Mouse (Mus musculus): ENCODE data around the gene Abca3. TPM values are rescaled to one million over a fixed set of nuclear protein-coding genes. Genes with fewer than 3 reads are reported as not detected.

Gene Abca3
- polyA plus RNA-seq (2012; rRNA removed): 39.4 and 51.7 TPM in 2 replicates

GRCm38 (mm10) chr17:24351760-24352357 lies at the start of gene Abca3:
Gene Abca3, plus strand, starts transcription at chr17:24351950.
- peak; percentile 99 for DNase-seq (ENCODE audit: low read depth)
- TF ChIP-seq POLR2A (IDR thresholded peaks at IDR 0.05; ENCODE audit: borderline replicate concordance, extremely low read depth, insufficient read depth, insufficient read length, poor library complexity, severe bottlenecking): peak; percentile 56; the same call in 1 of the 2 replicates
- peak; percentile 96 for TF ChIP-seq CTCF (IDR thresholded peaks at IDR 0.05; ENCODE audit: borderline replicate concordance, extremely low read depth, insufficient read depth, insufficient read length)

- TF ChIP-seq POLR2A (IDR thresholded peaks at IDR 0.05; ENCODE audit: borderline replicate concordance, extremely low read depth, insufficient read depth, insufficient read length, poor library complexity, severe bottlenecking): no peak
- peak; percentile 35; the same call in 1 of the 2 replicates for TF ChIP-seq CTCF (IDR thresholded peaks at IDR 0.05; ENCODE audit: borderline replicate concordance, extremely low read depth, insufficient read depth, insufficient read length)
- peak; percentile 30 for DNase-seq (ENCODE audit: low read depth)
These were observed 44.2 kb upstream of the Abca3 start for GRCm38 (mm10) chr17:24307500-24307899.

GRCm38 (mm10) chr17:24320826-24321225 lies 30.9 kb upstream of the Abca3 start:
- DNase-seq (ENCODE audit: low read depth): peak; percentile 1

GRCm38 (mm10) chr17:24325051-24325450 lies 26.7 kb upstream of the Abca3 start:
- DNase-seq (ENCODE audit: low read depth): no peak
- TF ChIP-seq POLR2A (IDR thresholded peaks at IDR 0.05; ENCODE audit: borderline replicate concordance, extremely low read depth, insufficient read depth, insufficient read length, poor library complexity, severe bottlenecking): no peak
- TF ChIP-seq CTCF (IDR thresholded peaks at IDR 0.05; ENCODE audit: borderline replicate concordance, extremely low read depth, insufficient read depth, insufficient read length): no peak

More at GRCm38 (mm10) chr17:24320826-24321225, 30.9 kb upstream of the Abca3 start:
- no peak for TF ChIP-seq CTCF (IDR thresholded peaks at IDR 0.05; ENCODE audit: borderline replicate concordance, extremely low read depth, insufficient read depth, insufficient read length)
- no peak for TF ChIP-seq POLR2A (IDR thresholded peaks at IDR 0.05; ENCODE audit: borderline replicate concordance, extremely low read depth, insufficient read depth, insufficient read length, poor library complexity, severe bottlenecking)

- DNase-seq (ENCODE audit: low read depth): no peak
- TF ChIP-seq CTCF (IDR thresholded peaks at IDR 0.05; ENCODE audit: borderline replicate concordance, extremely low read depth, insufficient read depth, insufficient read length) (no peak), POLR2A (IDR thresholded peaks at IDR 0.05; ENCODE audit: borderline replicate concordance, extremely low read depth, insufficient read depth, insufficient read length, poor library complexity, severe bottlenecking) (no peak)
These were observed 24.1 kb upstream of the Abca3 start for GRCm38 (mm10) chr17:24327656-24328055.

GRCm38 (mm10) chr17:24344672-24345071 lies 7.1 kb upstream of the Abca3 start:
- TF ChIP-seq POLR2A (IDR thresholded peaks at IDR 0.05; ENCODE audit: borderline replicate concordance, extremely low read depth, insufficient read depth, insufficient read length, poor library complexity, severe bottlenecking) (no peak), CTCF (IDR thresholded peaks at IDR 0.05; ENCODE audit: borderline replicate concordance, extremely low read depth, insufficient read depth, insufficient read length) (no peak)
- DNase-seq (ENCODE audit: low read depth): no peak

- DNase-seq (ENCODE audit: low read depth): no peak
- TF ChIP-seq POLR2A (IDR thresholded peaks at IDR 0.05; ENCODE audit: borderline replicate concordance, extremely low read depth, insufficient read depth, insufficient read length, poor library complexity, severe bottlenecking): no peak
- no peak for TF ChIP-seq CTCF (IDR thresholded peaks at IDR 0.05; ENCODE audit: borderline replicate concordance, extremely low read depth, insufficient read depth, insufficient read length)
These were observed 4.9 kb upstream of the Abca3 start for GRCm38 (mm10) chr17:24346831-24347230.

GRCm38 (mm10) chr17:24349176-24349575 lies 2.6 kb upstream of the Abca3 start:
- TF ChIP-seq POLR2A (IDR thresholded peaks at IDR 0.05; ENCODE audit: borderline replicate concordance, extremely low read depth, insufficient read depth, insufficient read length, poor library complexity, severe bottlenecking) (no peak), CTCF (IDR thresholded peaks at IDR 0.05; ENCODE audit: borderline replicate concordance, extremely low read depth, insufficient read depth, insufficient read length) (no peak)
- DNase-seq (ENCODE audit: low read depth): peak; percentile 17

GRCm38 (mm10) chr17:24350926-24351759 lies 607 bp upstream of the Abca3 start, which contains the start of gene Abca17:
Gene Abca17, minus strand, starts transcription at chr17:24351068.
- DNase-seq (ENCODE audit: low read depth): no peak
- no peak for TF ChIP-seq CTCF (IDR thresholded peaks at IDR 0.05; ENCODE audit: borderline replicate concordance, extremely low read depth, insufficient read depth, insufficient read length)

- no peak for TF ChIP-seq CTCF (IDR thresholded peaks at IDR 0.05; ENCODE audit: borderline replicate concordance, extremely low read depth, insufficient read depth, insufficient read length)
- DNase-seq (ENCODE audit: low read depth): peak; percentile 56
These were observed 832 bp downstream of the Abca3 start for GRCm38 (mm10) chr17:24352370-24353194.

- TF ChIP-seq CTCF (IDR thresholded peaks at IDR 0.05; ENCODE audit: borderline replicate concordance, extremely low read depth, insufficient read depth, insufficient read length) (no peak), POLR2A (IDR thresholded peaks at IDR 0.05; ENCODE audit: borderline replicate concordance, extremely low read depth, insufficient read depth, insufficient read length, poor library complexity, severe bottlenecking) (no peak)
- DNase-seq (ENCODE audit: low read depth): no peak
These were observed 2.2 kb downstream of the Abca3 start for GRCm38 (mm10) chr17:24353960-24354359.
